Mouse (Mus musculus): ENCODE data around the gene Krt80. TPM values are rescaled to one million over a fixed set of nuclear protein-coding genes. Genes with fewer than 3 reads are reported as not detected.

The Krt80 gene
- polyA plus RNA-seq (2012; rRNA removed): 0.12 and 0.15 TPM in 2 replicates

DNA sequence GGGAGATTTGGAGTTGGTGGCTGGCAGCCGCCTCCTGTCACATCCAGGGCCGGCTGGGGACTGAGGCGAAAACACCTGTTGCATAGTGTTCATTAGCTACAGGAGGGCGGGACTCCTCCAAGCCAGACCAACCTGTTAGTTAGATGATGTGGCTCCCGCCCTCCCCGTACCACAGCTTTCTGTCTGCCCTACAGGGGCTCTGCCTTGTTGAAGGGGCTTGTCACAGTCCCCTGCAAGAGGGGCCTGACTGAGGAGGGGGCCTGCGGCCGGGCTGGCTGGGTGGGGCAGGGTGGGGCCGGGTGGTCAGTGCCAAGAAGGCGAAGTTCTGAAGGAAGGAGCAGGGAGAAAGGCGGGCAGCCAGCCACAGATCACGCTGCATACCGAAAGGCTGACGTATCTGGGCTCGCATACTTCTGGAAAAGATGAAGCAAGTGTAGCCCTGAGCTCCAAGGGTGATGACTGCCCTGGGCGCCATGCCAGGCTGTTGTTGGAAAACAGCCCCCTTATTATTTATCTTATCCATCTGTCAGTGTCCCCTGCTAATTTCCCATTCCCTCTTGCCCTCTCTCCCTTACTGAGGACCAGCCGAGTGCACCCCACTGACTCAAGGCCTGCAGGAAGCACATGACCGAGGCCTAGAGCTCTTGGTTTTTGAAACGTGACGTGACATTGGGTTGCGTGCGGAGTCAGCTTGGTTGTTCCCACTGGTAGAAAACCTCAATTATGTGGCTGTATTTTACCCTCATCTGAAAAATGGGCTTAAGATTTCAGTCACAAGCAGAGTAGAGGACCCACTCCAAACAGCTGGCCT, at the start of gene Krt80:
Krt80 (minus strand) TSS at position 62 of the 811 bp plus-strand sequence.

GRCm38 (mm10) chr15:101410775-101411174, 40.8 kb upstream of the Krt80 start, which contains the start of gene Krt7:
Gene Krt7 (plus strand): TSS chr15:101411043.

Other genes with a start within 250 kb of the Krt80 start
- gene Acvrl1, start 241.6 kb downstream of the Krt80 start, polyA plus RNA-seq (2012; rRNA removed): 1.1 and 1.4 TPM in 2 replicates
- 3.1 and 3.4 TPM in 2 replicates for gene Acvr1b, start 196.1 kb downstream of the Krt80 start, polyA plus RNA-seq (2012; rRNA removed)
- 0.46 and 0.78 TPM in 2 replicates for gene Grasp, start 146.0 kb downstream of the Krt80 start, polyA plus RNA-seq (2012; rRNA removed)
- gene Nr4a1, start 115.9 kb downstream of the Krt80 start, polyA plus RNA-seq (2012; rRNA removed): 0.34 and 0.45 TPM in 2 replicates
- 18.2 and 18.4 TPM in 2 replicates for gene Atg101, start 85.9 kb downstream of the Krt80 start, polyA plus RNA-seq (2012; rRNA removed)
- 0.10 and 0.14 TPM in 2 replicates for gene 6030408B16Rik, start 77.0 kb downstream of the Krt80 start, polyA plus RNA-seq (2012; rRNA removed)
- gene Krt7, start 40.9 kb upstream of the Krt80 start, polyA plus RNA-seq (2012; rRNA removed): 0.97 and 1.1 TPM in 2 replicates
- gene Krt87, start 68.6 kb upstream of the Krt80 start, polyA plus RNA-seq (2012; rRNA removed): not detected in 2 replicates
- not detected in 2 replicates for gene Krt88, start 77.6 kb upstream of the Krt80 start, polyA plus RNA-seq (2012; rRNA removed)
- not detected in 2 replicates for gene Krt81, start 93.6 kb upstream of the Krt80 start, polyA plus RNA-seq (2012; rRNA removed)
- not detected in 2 replicates for gene Krt86, start 103.3 kb upstream of the Krt80 start, polyA plus RNA-seq (2012; rRNA removed)
- gene Krt83, start 121.3 kb upstream of the Krt80 start, polyA plus RNA-seq (2012; rRNA removed): 0.03 TPM in 1 of 2 replicates, not detected in the other
- not detected in 2 replicates for gene Gm49425, start 147.1 kb upstream of the Krt80 start, polyA plus RNA-seq (2012; rRNA removed)
- not detected in 2 replicates for gene Krt84, start 162.7 kb upstream of the Krt80 start, polyA plus RNA-seq (2012; rRNA removed)
- gene Krt82, start 180.5 kb upstream of the Krt80 start, polyA plus RNA-seq (2012; rRNA removed): not detected in 2 replicates
- gene Krt90, start 192.8 kb upstream of the Krt80 start, polyA plus RNA-seq (2012; rRNA removed): not detected in 2 replicates
- not detected in 2 replicates for gene Krt75, start 203.7 kb upstream of the Krt80 start, polyA plus RNA-seq (2012; rRNA removed)

All from liver, embryonic 14 days (tissue).